Mouse (Mus musculus): ENCODE data around the gene Gm8369.
"Not testable (repeated sequence)": the region's sequence is repeated elsewhere in the genome, so short reads cannot be mapped to it uniquely, and the experiment has no call there.

Gene Gm8369

DNA sequence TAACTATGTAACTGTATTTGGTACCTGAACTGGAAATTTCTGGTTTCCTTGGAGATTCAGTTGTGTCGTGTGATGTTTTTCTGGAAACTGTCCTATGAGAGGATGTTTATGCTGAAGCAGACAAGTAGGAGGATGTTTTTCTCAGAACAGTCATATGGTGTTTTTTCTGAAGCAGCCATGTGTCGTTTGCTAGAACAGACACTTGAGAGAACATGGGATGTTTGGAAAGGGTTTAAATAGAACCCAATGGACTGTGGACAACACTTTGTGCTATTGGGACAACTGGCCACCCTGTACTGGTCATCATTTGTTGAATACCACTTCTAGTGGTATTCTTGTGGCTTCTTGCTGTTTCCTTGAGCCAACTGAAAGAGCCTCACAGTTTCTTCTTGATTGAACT, at the start of gene Gm8369:
TSS of gene Gm8369 (plus strand) at position 193 of the 400 bp plus-strand sequence.
- no peak for DNase-seq (ENCODE audit: low spot score)

DNA sequence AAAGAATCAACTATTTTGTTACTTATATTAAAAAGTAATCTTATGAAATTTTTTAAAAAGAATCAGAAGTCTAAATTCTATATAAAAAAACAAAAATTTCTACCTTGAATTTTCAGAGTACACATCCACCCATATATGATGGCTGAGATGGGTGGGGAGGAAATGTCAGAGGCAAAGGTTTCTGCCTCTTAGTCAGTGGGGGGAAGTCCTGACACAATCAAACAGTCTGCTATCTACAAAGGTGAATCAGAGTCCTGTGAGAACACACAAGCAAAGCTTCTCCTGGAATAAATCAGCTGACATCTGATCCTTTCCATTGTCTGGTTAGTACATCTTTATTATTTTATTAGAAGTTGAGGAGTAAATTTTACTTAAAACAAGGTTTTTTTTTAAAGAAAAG, 42.4 kb upstream of the Gm8369 start, which contains the start of gene Ms4a4b:
TSS of gene Ms4a4b (plus strand) at position 216 of the 400 bp plus-strand sequence.
- DNase-seq (ENCODE audit: low spot score): no peak

DNA sequence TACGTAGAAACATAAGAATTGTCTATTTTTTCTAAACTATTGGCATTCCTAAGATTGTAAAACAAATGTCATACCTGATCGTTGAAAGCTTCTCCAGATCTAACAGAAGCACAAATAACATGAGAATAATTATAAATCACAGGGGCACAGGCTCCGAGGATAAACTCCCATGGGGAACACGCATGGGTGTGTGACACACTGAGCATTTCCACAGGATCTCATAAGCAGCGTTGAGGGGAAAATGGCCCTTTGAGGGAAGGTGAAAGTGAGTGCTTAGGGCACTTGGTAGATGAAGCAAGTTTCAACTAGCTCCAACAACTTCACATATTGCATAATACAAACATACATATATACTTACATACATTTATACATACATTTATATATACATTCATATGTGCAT, 41.8 kb upstream of the Gm8369 start:
- no peak for DNase-seq (ENCODE audit: low spot score)

DNA sequence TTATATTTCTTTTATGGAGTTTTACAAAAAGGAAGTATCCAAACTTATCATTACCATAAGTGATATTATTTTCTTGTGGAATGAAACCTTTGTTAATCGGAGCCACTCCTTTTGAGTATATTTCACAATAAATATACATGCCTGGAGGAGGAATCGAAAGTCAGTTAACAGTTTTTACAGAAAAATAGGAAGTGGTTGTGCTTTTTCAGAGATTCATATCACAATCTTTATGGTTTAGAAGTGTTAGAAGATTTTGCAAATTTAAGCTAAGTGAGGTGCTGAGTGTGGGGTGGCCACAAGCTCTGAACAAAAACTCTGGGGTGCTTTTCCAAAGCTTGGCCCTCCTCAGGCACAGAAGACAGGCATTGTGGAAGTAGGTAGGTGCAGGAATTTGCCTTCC, 38.5 kb upstream of the Gm8369 start:
- no peak for DNase-seq (ENCODE audit: low spot score)

DNA sequence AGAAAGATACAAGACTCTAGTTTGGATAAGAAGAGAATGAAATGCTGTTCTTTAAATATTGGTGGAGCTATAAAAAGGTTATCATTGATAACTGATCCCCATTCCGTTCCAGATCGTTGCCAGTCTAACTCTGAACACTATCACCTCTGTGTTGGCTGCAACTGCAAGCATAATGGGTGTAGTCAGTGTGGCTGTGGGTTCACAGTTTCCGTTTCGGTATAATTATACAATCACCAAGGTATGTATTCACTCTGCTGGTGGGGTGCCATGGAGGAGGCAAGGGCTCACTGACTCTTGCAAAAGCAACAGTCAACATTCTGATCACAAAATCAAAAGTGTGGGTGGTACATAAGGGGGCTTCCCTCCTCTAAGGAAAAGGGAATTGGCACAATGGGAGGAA, 26.7 kb upstream of the Gm8369 start:
- DNase-seq (ENCODE audit: low spot score): not testable (repeated sequence)

DNA sequence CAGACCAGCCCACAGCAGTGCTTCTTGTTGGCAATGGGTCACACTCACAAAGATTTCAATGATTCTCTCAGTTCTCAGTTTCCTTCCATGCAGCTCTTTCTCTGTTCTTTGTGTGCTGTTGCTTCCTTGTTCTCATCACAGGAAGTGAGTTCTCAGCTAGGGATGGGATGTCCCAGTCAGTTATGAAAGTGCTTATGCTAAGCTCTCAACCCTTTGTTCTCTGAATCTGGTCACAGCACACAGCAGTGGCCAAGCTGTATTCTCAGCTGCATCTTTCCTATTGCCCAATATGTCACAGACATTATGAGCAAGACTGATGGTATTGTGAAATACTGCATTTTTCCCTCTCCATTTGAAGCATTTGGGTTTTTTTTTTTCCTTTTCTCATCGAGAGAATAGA, 20.9 kb upstream of the Gm8369 start:
- DNase-seq (ENCODE audit: low spot score): peak; percentile 6

DNA sequence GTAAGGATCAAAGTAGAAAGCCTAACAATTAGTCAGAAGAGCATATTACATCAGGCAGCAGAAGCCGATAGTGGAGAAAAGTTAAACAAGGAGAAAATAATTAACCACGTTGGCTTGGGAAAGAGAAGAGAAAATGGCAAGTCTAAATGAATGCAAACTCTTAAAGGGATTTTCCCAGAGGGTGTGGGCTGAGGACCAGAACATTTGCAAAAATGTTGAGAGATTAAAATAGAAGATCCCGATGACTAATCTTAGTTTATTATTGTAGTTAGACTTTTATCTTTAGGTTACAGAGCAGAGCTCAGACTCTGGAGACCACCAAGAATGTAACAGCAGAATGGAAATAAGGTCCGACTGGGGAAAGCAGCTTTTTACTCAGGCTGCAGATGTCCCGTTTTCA, 19.3 kb upstream of the Gm8369 start:
- no peak for DNase-seq (ENCODE audit: low spot score)

DNA sequence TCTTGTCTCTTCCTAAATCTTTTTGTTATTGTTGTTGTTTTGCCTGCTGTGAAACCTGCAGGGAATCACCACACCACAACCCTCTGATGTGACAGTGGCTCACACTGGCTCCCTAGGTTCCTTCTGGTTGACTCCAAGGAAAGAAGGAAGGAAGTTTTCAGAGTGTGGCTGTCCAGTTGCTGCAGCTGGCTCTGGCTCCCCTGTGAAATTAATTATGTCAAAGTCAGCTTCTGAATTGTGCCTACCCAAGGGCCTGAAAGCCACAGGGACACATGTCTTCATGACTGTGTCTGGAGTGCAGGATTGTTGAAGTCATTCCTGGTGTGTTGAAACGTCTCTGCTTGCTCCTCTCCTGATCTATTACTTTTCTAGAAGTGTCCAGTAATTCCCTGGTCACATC, 17.4 kb upstream of the Gm8369 start:
- not testable (repeated sequence) for DNase-seq (ENCODE audit: low spot score)

DNA sequence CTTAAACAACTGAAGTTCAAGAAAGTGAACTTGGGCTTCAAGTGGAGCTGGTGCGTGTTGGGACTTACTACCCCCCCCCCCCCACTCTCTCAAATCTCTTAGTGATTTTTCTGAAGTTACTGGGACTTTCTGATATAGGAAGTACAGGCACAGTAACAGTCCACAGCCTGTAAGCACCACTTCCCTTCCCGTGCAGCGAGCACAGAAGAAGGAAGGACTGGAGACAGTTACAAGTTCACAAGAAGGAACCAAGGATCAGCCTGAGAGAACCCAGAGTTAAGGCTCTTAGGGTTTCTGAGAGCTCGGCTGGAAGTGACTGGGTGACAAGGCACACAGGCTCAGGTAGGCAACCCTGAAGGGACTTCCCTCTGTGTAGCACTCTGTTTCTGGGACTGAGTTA, 16.5 kb upstream of the Gm8369 start, which contains the start of gene Ms4a6c:
TSS of gene Ms4a6c (plus strand) at position 152 of the 400 bp plus-strand sequence.
- not testable (repeated sequence) for DNase-seq (ENCODE audit: low spot score)

DNA sequence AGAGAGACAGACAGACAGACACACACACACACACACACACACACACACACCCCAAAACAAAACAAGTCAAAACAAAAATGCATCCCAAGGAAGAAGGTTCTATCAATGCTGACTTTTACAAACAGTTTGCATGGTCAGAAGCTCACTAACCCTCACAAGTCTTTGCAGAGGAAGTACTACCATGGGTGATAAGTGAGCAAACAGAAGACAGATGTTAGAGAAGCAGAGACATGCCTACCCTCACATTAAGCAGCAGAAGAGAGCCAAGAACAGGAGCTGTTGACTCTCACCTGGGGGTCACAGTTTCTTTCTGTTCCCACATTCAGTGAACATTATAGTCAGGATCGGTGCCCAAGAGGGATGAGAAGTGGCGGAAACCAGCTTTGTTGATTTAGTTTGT, 6.0 kb upstream of the Gm8369 start:
- no peak for DNase-seq (ENCODE audit: low spot score)

DNA sequence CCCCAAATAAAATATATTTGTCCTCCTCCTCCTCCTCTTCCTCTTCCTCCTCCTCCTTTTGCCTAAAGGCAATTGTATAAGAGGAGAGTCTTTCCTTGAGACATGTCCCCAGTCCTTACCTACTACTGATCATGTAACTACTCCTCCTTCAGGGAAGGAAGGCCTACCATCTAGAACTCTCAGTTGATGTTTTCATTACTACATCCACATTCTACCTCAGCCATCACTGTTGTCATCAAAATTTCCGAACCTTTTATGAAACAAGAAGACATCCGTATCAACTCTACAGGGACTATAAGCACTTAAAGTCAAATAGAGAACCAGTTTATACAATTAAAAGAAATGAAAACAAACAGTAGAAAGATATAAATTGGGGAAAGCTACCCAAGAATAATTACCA, 3.1 kb upstream of the Gm8369 start:
- no peak for DNase-seq (ENCODE audit: low spot score)

DNA sequence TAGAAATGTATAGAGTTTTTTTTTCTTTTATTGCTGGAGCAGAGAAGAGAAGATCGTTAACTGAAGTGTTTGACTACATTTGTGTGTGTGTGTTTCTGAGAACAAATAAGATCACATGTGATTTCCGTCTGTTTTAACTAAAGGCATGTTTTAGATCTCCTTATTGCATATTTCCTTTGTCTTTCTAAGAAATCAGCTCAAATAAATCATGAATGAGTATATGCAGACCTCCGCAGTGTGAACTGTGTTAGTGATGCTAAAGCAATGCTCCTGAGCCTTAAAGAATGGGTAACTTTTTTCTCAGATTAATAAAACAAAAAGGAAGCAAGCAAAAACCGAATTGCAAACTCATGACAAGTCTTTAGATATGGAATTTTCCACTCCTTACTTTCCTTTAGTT, 1.8 kb upstream of the Gm8369 start:
- DNase-seq (ENCODE audit: low spot score): no peak

DNA sequence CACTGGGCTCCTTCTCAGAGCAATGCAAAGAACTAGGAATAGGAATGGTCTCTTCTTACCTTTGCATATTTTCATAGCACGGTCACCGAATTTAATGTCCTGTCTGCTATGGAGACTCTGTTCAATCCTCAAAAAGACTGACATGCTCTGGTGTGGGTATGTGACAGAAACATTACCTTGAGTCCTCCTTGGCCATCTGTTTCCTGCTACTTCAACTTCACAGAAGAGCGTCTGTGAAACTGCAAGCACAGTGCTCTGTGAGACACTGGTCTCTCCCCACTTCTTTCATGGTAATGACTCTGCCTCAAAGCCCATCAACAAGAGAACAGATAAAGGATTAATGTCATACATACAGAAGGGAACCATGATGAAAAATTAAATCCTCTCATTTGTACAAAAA, 1.4 kb upstream of the Gm8369 start:
- no peak for DNase-seq (ENCODE audit: low spot score)

DNA sequence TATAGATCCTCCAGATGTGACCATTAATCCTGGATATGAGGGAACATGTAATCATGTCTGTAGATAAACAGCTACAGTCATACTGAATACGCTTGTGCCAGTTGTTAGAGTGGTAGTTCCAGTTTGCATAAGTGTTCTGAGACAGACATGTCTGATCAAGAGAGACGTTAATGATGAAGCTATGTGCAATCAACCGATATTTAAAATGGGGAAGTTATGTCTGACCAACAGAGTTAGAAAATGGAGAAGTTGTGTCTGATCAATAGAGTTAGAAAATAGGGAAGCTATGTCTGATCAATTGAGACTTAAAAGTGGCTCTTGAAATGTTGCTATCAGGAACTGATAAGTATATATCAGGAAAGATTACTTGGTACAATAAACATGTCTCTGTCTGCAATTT, 472 bp upstream of the Gm8369 start:
- no peak for DNase-seq (ENCODE audit: low spot score)

DNA sequence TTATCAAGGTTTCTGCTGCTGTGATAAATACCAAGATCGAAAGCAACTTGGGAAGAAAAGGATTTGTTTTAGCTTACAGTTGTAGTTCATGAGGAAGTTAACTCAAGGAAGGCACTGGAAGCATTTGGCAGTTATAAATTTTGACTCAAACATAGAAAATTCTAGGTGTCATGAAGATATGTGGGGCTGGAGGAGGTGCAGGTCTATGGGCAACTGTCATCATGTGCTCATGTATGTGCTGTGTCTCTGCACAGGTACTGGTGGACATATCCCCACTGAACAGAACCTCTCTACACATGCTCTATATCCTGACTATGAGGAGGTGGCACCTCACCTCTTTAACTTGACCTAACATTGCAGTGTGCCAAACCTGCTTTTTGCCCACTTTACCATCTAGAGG, 861 bp downstream of the Gm8369 start:
- DNase-seq (ENCODE audit: low spot score): no peak

DNA sequence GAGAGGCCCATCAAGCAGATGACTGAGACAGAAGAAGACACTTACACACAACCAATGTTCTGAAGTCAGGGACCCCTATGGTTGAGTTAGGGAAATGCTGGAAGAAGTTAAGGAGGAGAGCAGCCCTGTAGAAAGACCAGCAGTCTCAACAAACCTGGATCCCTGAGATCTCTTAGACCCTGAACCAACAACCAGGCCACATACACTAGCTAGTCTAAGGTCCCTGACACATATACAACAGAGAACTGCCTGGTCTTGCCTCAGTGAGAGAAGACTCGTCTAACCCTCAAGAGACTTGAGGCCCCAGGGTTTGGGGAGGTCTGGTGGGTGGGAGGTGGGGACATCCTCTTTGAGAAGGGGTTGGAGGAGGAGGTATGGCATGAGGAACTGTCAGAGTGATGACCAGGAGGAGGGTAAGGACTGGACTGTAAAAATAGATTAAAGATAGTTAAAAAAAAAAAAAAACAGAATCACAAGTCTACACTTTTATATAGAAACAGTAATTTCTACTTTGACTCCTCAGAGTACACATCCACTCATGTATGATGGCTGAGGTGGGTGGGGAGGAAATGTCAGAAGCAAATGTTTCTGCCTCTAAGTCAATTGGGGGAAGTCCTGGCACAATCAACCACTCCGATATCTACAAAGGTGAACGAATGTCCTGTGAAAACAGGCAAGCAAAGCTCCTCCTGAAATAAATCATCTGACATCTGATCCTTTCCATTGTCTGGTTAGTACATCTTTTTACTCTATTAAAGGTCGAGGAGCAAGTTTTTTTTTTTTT, 5.9 kb downstream of the Gm8369 start:
- no peak for DNase-seq (ENCODE audit: low spot score)

DNA sequence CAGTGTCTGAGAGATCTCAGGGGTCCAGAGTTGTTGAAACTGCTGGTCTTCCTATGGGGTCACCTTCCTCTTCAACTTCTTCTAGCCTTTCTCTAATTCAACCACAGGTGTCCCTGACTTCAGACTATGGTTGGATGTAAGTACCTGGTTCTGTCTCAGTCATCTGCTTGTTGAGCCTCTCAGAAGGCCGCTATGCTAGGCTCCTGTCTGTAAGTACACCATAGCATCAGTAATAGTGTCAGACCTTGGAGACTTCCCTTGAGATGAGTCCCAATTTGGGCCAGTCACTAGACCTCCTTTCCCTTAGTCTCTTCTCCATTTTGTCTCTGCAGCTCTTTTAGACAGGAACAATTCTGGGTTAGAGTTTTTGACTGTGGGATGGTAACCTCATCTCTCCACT, 6.9 kb downstream of the Gm8369 start:
- DNase-seq (ENCODE audit: low spot score): no peak

DNA sequence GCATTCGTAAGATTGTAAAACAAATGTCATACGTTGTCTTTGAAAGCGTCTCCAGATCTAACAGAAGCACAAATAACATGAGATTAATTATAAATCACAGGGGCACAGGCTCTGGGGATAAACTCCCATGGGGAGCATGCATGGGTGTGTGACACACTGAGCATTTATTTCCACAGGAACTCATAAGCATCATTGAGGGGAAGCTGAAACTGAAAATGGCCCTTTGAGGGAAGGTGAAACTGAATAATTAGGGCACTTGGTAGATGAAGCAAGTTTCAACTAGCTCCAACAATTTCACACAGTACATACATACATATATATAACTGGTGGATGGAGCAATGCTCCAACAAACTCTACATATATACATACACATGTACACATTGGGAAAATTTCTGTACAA, 8.8 kb downstream of the Gm8369 start:
- no peak for DNase-seq (ENCODE audit: low spot score)

DNA sequence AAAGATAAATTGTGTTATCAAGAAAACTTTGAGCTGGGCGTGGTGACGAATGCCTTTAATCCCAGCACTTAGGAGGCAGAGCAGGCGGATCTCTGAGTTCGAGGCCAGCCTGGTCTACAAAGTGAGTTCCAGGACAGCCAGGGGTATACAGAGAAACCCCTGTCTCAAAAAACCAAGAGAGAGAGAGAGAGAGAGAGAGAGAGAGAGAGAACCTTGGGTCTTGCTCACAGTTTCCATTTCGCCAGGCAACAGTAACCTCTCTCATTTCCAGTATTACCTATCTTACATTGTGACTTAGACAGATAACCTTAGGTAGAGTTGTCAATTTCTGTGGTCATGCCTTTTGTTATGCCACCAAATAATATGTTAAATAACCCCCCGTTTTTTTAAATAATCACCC, 10.6 kb downstream of the Gm8369 start:
- no peak for DNase-seq (ENCODE audit: low spot score)

DNA sequence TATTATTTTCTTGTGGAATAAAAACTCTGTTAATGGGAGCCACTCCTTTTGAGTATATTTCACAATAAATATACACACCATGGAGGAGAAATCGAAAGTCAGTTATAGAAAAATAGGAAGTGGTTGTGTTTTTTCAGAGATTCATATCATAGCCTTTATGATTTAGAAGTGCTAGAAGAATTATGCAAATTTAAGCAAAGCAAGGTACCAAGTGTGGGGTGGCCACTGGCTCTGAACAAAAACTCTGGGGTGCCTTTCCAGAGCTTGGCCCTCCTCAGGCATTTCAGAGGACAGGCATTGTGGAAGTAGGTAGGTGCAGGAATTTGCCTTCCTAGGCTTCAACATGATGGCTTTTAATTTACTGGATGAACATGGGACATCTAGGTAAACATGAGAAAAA, 11.6 kb downstream of the Gm8369 start:
- DNase-seq (ENCODE audit: low spot score): not testable (repeated sequence)

DNA sequence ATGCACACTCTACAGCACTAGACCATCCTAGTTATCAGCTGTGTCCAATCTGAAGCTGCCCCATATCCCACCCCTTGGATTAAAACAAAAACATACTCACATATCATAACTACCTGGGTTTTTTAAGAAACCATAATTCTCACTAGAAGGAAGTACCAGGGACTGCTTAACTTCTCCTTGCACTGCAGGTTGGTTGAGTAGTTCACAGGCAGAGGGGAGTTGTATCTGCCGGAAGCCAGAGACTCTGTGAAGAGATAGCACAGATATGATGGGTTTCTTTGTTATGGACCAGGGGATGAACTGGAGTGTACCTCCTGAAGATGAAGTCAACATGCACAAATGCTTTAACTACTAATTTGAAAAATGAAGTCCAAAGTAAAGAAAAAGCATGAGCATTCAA, 15.1 kb downstream of the Gm8369 start:
- no peak for DNase-seq (ENCODE audit: low spot score)

DNA sequence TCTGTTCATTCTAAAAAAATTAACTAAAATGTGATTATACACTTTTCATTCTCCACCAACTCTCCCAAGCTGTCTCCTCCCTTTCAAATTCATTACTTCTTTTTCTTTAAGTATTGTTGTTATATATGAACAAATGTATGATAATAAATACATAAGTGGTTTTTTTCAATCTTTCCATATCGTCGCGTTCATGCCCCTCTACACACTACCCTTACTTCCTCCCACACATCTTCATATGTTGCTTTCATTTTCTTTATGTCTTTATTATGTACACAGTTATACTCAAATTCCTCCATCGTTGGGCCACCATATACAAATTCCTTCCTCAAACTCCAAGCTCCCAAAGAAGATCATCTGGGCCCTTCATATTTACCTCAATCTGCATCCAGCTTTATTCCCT, 15.6 kb downstream of the Gm8369 start:
- DNase-seq (ENCODE audit: low spot score): no peak

DNA sequence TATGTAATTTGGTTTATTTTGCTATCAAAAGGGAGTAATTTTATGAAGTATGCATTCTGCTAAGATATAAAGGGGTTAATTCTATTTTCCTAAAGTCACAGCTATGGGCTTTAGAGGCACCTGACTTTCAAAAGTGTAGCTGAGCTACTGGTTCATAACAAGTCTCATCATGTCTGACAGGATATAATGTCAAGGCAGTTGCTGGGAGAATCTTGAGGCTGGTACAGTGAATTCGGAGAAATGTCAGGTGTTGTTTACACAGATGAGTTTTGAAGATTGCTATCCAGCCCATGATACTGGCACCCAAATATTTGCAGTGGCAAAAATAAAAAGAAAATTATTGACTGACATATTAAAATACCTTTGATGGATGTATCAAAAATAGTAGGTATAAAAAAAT, 19.1 kb downstream of the Gm8369 start:
- no peak for DNase-seq (ENCODE audit: low spot score)

DNA sequence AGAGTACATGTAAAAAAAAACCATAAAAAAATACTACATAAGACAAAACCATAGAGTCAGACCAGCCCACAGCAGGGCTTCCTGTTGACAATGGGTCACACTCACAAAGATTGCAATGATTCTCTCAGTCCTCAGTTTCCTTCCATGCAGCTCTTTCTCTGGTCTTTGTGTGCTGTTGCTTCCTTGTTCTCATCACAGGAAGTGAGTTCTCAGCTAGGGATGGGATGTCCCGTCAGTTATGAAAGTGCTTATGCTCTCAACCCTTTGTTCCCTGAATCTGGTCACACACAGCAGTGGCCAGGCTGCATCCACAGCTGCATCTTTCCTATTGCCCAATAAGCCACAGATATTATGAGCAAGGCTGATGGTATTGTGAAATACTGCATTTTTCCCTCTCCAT, 27.7 kb downstream of the Gm8369 start:
- DNase-seq (ENCODE audit: low spot score): no peak

All from adipocyte (in vitro differentiated cells).